Mouse (Mus musculus) embryo, embryonic 11 days (tissue): Measurements from ENCODE around the gene Ak2.

Experiments
- DNase-seq: peaks from one replicate; pipeline ENCODE4 v3.0.0-alpha.2; 2015

Ak2 gene

GRCm38 (mm10) chr4:129016329-129016728, 24.6 kb downstream of the Ak2 start:
- no peak for DNase-seq

GRCm38 (mm10) chr4:129017150-129017549, 25.4 kb downstream of the Ak2 start:
- no peak for DNase-seq

- no peak for DNase-seq
Observed at GRCm38 (mm10) chr4:129018788-129019435, 27.2 kb downstream of the Ak2 start.

- no peak for DNase-seq
Observed at GRCm38 (mm10) chr4:129019788-129020187, 28.0 kb downstream of the Ak2 start.

GRCm38 (mm10) chr4:129020454-129020853, 28.7 kb downstream of the Ak2 start:
- DNase-seq = no peak

- no peak for DNase-seq
Observed at GRCm38 (mm10) chr4:129021426-129021825, 29.7 kb downstream of the Ak2 start.

GRCm38 (mm10) chr4:129021886-129022285, 30.1 kb downstream of the Ak2 start:
- no peak for DNase-seq

- no peak for DNase-seq
Observed at GRCm38 (mm10) chr4:129023884-129024283, 32.1 kb downstream of the Ak2 start.

- no peak for DNase-seq
Observed at GRCm38 (mm10) chr4:129024775-129025174, 33.0 kb downstream of the Ak2 start.

GRCm38 (mm10) chr4:129025707-129026106, 33.9 kb downstream of the Ak2 start:
- DNase-seq = no peak

GRCm38 (mm10) chr4:129030746-129031145, 39.0 kb downstream of the Ak2 start:
- no peak for DNase-seq

GRCm38 (mm10) chr4:129031408-129031965, 39.7 kb downstream of the Ak2 start:
- no peak for DNase-seq

GRCm38 (mm10) chr4:129032133-129032962, 40.6 kb downstream of the Ak2 start:
- DNase-seq = no peak

GRCm38 (mm10) chr4:129032963-129033951, 41.5 kb downstream of the Ak2 start:
- DNase-seq = peak; percentile 59

GRCm38 (mm10) chr4:129034224-129034623, 42.5 kb downstream of the Ak2 start:
- no peak for DNase-seq

GRCm38 (mm10) chr4:129034706-129035660, 43.2 kb downstream of the Ak2 start:
- no peak for DNase-seq

GRCm38 (mm10) chr4:129035851-129036445, 44.2 kb downstream of the Ak2 start:
- DNase-seq = no peak

- DNase-seq = no peak
Observed at GRCm38 (mm10) chr4:129047721-129048421, 56.1 kb downstream of the Ak2 start.

GRCm38 (mm10) chr4:129048501-129049305, 56.9 kb downstream of the Ak2 start:
- DNase-seq = peak; percentile 91
